Mouse (Mus musculus) lung, postnatal 0 days (tissue): ENCODE measurements around the gene Fbxo42.

ENCODE experiments used
- CTCF ChIP-seq: IDR thresholded peaks from 2 replicates; pipeline ENCODE4 v1.5.1; 2016; ENCODE audit warnings: antibody characterized with exemption, mild to moderate bottlenecking
- EP300 ChIP-seq: IDR thresholded peaks from 2 replicates; pipeline ENCODE4 v1.6.1; 2016; ENCODE audit warnings: antibody characterized with exemption, mild to moderate bottlenecking, control low read depth

- TF ChIP-seq CTCF (no peak), EP300 (no peak)
Measured at GRCm38 (mm10) chr4:141233196-141233595, 85.5 kb downstream of the Fbxo42 start.
